Mouse (Mus musculus) B cell, adult (primary cell): Measurements from ENCODE around the gene Tuba3a. TPM values are rescaled to one million over a fixed set of nuclear protein-coding genes. Genes with fewer than 3 reads are reported as not detected.

ENCODE experiments used
- total RNA-seq: library from RNA; stranded (reverse); gene quantifications from 4 replicates; pipeline ENCODE4 v1.2.4, GENCODE M21; 2023; ENCODE audit not compliant: inconsistent age

Tuba3a gene
- total RNA-seq, result not detected in 4 replicates

GRCm38 (mm10) chr6:125285890-125286289 lies at the start of gene Tuba3a:
Gene Tuba3a, minus strand, starts transcription at chr6:125286042.

GRCm38 (mm10) chr6:125320323-125320722 lies 34.5 kb upstream of the Tuba3a start, which contains the start of gene Scnn1a:
Gene Scnn1a, plus strand, starts transcription at chr6:125320659.

GRCm38 (mm10) chr6:125313546-125314230 lies 27.8 kb upstream of the Tuba3a start, which contains the start of gene Ltbr:
Gene Ltbr, minus strand, starts transcription at chr6:125313885.

GRCm38 (mm10) chr6:125236782-125237181 lies 49.1 kb downstream of the Tuba3a start, which contains the start of gene Cd27:
Gene Cd27, minus strand, starts transcription at chr6:125237010.

GRCm38 (mm10) chr6:125231117-125232044 lies 54.5 kb downstream of the Tuba3a start, which contains the start of gene Tapbpl:
Gene Tapbpl, minus strand, starts transcription at chr6:125231860.

Other genes starting within 250 kb of the Tuba3a start
- 78.0 to 92.0 TPM (median 85.9 TPM) in 4 replicates for gene Ing4, start 246.3 kb downstream of the Tuba3a start, total RNA-seq
- gene Acrbp, start 236.4 kb downstream of the Tuba3a start, total RNA-seq, result 11.9 to 20.6 TPM (median 13.3 TPM) in 4 replicates
- gene Lpar5, start 218.1 kb downstream of the Tuba3a start, total RNA-seq, result 11.6 to 15.7 TPM (median 14.9 TPM) in 4 replicates
- gene Chd4, start 190.1 kb downstream of the Tuba3a start, total RNA-seq, result 343 to 381 TPM (median 359 TPM) in 4 replicates
- 38.6 to 47.8 TPM (median 40.7 TPM) in 4 replicates for gene Nop2, start 154.1 kb downstream of the Tuba3a start, total RNA-seq
- 34.0 to 42.8 TPM (median 41.9 TPM) in 4 replicates for gene Iffo1, start 140.8 kb downstream of the Tuba3a start, total RNA-seq
- gene Gapdh, start 119.6 kb downstream of the Tuba3a start, total RNA-seq, result 423 to 488 TPM (median 460 TPM) in 4 replicates
- gene Ncapd2, start 94.3 kb downstream of the Tuba3a start, total RNA-seq, result 44.6 to 67.4 TPM (median 48.7 TPM) in 4 replicates
- gene Mrpl51, start 94.2 kb downstream of the Tuba3a start, total RNA-seq, result 30.5 to 36.3 TPM (median 35.7 TPM) in 4 replicates
- gene Vamp1, start 70.5 kb downstream of the Tuba3a start, total RNA-seq, result 55.4 to 67.5 TPM (median 62.8 TPM) in 4 replicates
- gene Tapbpl, start 54.2 kb downstream of the Tuba3a start, total RNA-seq, result 26.8 to 27.9 TPM (median 27.3 TPM) in 4 replicates
- 0.51 to 3.1 TPM (median 1.2 TPM) in 4 replicates for gene Cd27, start 49.0 kb downstream of the Tuba3a start, total RNA-seq
- gene Ltbr, start 27.8 kb upstream of the Tuba3a start, total RNA-seq, result 0.48 to 2.2 TPM (median 1.1 TPM) in 4 replicates
- gene Scnn1a, start 34.6 kb upstream of the Tuba3a start, total RNA-seq, result 0.15 TPM in 1 of 4 replicates, not detected in the others
- gene Tnfrsf1a, start 63.3 kb upstream of the Tuba3a start, total RNA-seq, result 1.2 to 2.4 TPM (median 1.5 TPM) in 4 replicates
- not detected in 4 replicates for gene Plekhg6, start 94.8 kb upstream of the Tuba3a start, total RNA-seq
- 21.8 to 29.8 TPM (median 24.2 TPM) in 4 replicates for gene Cd9, start 208.7 kb upstream of the Tuba3a start, total RNA-seq